Mouse (Mus musculus): Measurements from ENCODE around the gene Fam171a2. TPM values are rescaled to one million over a fixed set of nuclear protein-coding genes. Genes with fewer than 3 reads are reported as not detected.

Fam171a2 gene
- polyA plus RNA-seq, 1 experiment from 2014 or later = 20.5 TPM

- WGBS = 74% methylated on average over 14 of the region's 14 CpGs
- H3K9me3 ChIP-seq (replicated peaks; ENCODE audit: control insufficient read depth, low read length, poor library complexity, severe bottlenecking) = no peaks in the 10 kb centered on the region
- H3K4me1 ChIP-seq (ENCODE audit: control insufficient read depth, insufficient read depth, low read length) = peaks cover 23% of the 10 kb centered on the region
- H3K4me3 ChIP-seq (ENCODE audit: low read depth, low read length) = no peak overlapping the region
- ATAC-seq = no peak
- no peak overlapping the region for H3K4me2 ChIP-seq (ENCODE audit: low read length)
- H3K36me3 ChIP-seq (ENCODE audit: control insufficient read depth, insufficient read depth, low read length) = peaks cover 58% of the 10 kb centered on the region
- H3K27ac ChIP-seq (ENCODE audit: low read length) = 0 out of 2 replicates have a peak overlapping the region, but pooled peaks have one; percentile 28
- H3K9ac ChIP-seq (ENCODE audit: low read depth, low read length) = no peak overlapping the region
- H3K27me3 ChIP-seq (ENCODE audit: control insufficient read depth, insufficient read depth, low read depth, low read length) = no peaks in the 10 kb centered on the region
Observed at GRCm38 (mm10) chr11:102439093-102440082, 8.1 kb downstream of the Fam171a2 start.

- Histone ChIP-seq H3K9me3 (replicated peaks; ENCODE audit: control insufficient read depth, low read length, poor library complexity, severe bottlenecking) (no peaks in the 10 kb centered on the region), H3K9ac (ENCODE audit: low read depth, low read length) (peak overlapping the region; percentile 56), H3K4me3 (ENCODE audit: low read depth, low read length) (peak overlapping the region; percentile 24), H3K4me1 (ENCODE audit: control insufficient read depth, insufficient read depth, low read length) (peaks cover 17% of the 10 kb centered on the region), H3K4me2 (ENCODE audit: low read length) (peak overlapping the region; percentile 48), H3K27me3 (ENCODE audit: control insufficient read depth, insufficient read depth, low read depth, low read length) (no peaks in the 10 kb centered on the region), H3K36me3 (ENCODE audit: control insufficient read depth, insufficient read depth, low read length) (peaks cover 58% of the 10 kb centered on the region), H3K27ac (ENCODE audit: low read length) (0 out of 2 replicates have a peak overlapping the region, but pooled peaks have one; percentile 28)
- ATAC-seq = no peak
- 11% methylated on average over 77 of the region's 77 CpGs for WGBS
Observed at GRCm38 (mm10) chr11:102438212-102439092, 9.0 kb downstream of the Fam171a2 start.

GRCm38 (mm10) chr11:102437120-102438061, 10.1 kb downstream of the Fam171a2 start:
- 5% methylated on average over 81 of the region's 87 CpGs for WGBS
- H3K36me3 ChIP-seq (ENCODE audit: control insufficient read depth, insufficient read depth, low read length) = peaks cover 54% of the 10 kb centered on the region
- no peaks in the 10 kb centered on the region for H3K27me3 ChIP-seq (ENCODE audit: control insufficient read depth, insufficient read depth, low read depth, low read length)
- peaks cover 17% of the 10 kb centered on the region for H3K4me1 ChIP-seq (ENCODE audit: control insufficient read depth, insufficient read depth, low read length)
- ATAC-seq = no peak
- peak overlapping the region; percentile 17 for H3K27ac ChIP-seq (ENCODE audit: low read length)
- H3K4me2 ChIP-seq (ENCODE audit: low read length) = peak overlapping the region; percentile 48
- H3K9ac ChIP-seq (ENCODE audit: low read depth, low read length) = peak overlapping the region; percentile 56
- H3K9me3 ChIP-seq (replicated peaks; ENCODE audit: control insufficient read depth, low read length, poor library complexity, severe bottlenecking) = no peaks in the 10 kb centered on the region
- H3K4me3 ChIP-seq (ENCODE audit: low read depth, low read length) = peak overlapping the region; percentile 24

GRCm38 (mm10) chr11:102436471-102436790, 11.1 kb downstream of the Fam171a2 start:
- ATAC-seq = no peak
- Histone ChIP-seq H3K4me2 (ENCODE audit: low read length) (no peak overlapping the region), H3K4me1 (ENCODE audit: control insufficient read depth, insufficient read depth, low read length) (peaks cover 21% of the 10 kb centered on the region), H3K27ac (ENCODE audit: low read length) (no peak overlapping the region), H3K27me3 (ENCODE audit: control insufficient read depth, insufficient read depth, low read depth, low read length) (no peaks in the 10 kb centered on the region), H3K36me3 (ENCODE audit: control insufficient read depth, insufficient read depth, low read length) (peaks cover 47% of the 10 kb centered on the region), H3K9ac (ENCODE audit: low read depth, low read length) (no peak overlapping the region), H3K9me3 (replicated peaks; ENCODE audit: control insufficient read depth, low read length, poor library complexity, severe bottlenecking) (no peaks in the 10 kb centered on the region), H3K4me3 (ENCODE audit: low read depth, low read length) (no peak overlapping the region)
- 83% methylated on average over 10 of the region's 10 CpGs for WGBS

- no peaks in the 10 kb centered on the region for H3K27me3 ChIP-seq (ENCODE audit: control insufficient read depth, insufficient read depth, low read depth, low read length)
- H3K9me3 ChIP-seq (replicated peaks; ENCODE audit: control insufficient read depth, low read length, poor library complexity, severe bottlenecking) = no peaks in the 10 kb centered on the region
- WGBS = 91% methylated on average over 18 of the region's 18 CpGs
- H3K36me3 ChIP-seq (ENCODE audit: control insufficient read depth, insufficient read depth, low read length) = peaks cover 43% of the 10 kb centered on the region
- no peak overlapping the region for H3K4me2 ChIP-seq (ENCODE audit: low read length)
- H3K27ac ChIP-seq (ENCODE audit: low read length) = no peak overlapping the region
- ATAC-seq = no peak
- H3K4me3 ChIP-seq (ENCODE audit: low read depth, low read length) = no peak overlapping the region
- no peak overlapping the region for H3K9ac ChIP-seq (ENCODE audit: low read depth, low read length)
- peaks cover 21% of the 10 kb centered on the region for H3K4me1 ChIP-seq (ENCODE audit: control insufficient read depth, insufficient read depth, low read length)
Observed at GRCm38 (mm10) chr11:102435754-102436470, 11.6 kb downstream of the Fam171a2 start.

- Histone ChIP-seq H3K27ac (ENCODE audit: low read length) (no peak overlapping the region), H3K36me3 (ENCODE audit: control insufficient read depth, insufficient read depth, low read length) (peaks cover 38% of the 10 kb centered on the region), H3K27me3 (ENCODE audit: control insufficient read depth, insufficient read depth, low read depth, low read length) (no peaks in the 10 kb centered on the region), H3K4me3 (ENCODE audit: low read depth, low read length) (no peak overlapping the region), H3K4me2 (ENCODE audit: low read length) (no peak overlapping the region), H3K9ac (ENCODE audit: low read depth, low read length) (no peak overlapping the region), H3K4me1 (ENCODE audit: control insufficient read depth, insufficient read depth, low read length) (peaks cover 21% of the 10 kb centered on the region), H3K9me3 (replicated peaks; ENCODE audit: control insufficient read depth, low read length, poor library complexity, severe bottlenecking) (no peaks in the 10 kb centered on the region)
- WGBS = 96% methylated on average over 11 of the region's 11 CpGs
- no peak for ATAC-seq
Observed at GRCm38 (mm10) chr11:102434816-102435705, 12.4 kb downstream of the Fam171a2 start.

GRCm38 (mm10) chr11:102434406-102434805, 13.1 kb downstream of the Fam171a2 start:
- Histone ChIP-seq H3K27me3 (ENCODE audit: control insufficient read depth, insufficient read depth, low read depth, low read length) (no peaks in the 10 kb centered on the region), H3K36me3 (ENCODE audit: control insufficient read depth, insufficient read depth, low read length) (peaks cover 31% of the 10 kb centered on the region), H3K4me3 (ENCODE audit: low read depth, low read length) (no peak overlapping the region), H3K4me1 (ENCODE audit: control insufficient read depth, insufficient read depth, low read length) (peaks cover 26% of the 10 kb centered on the region), H3K27ac (ENCODE audit: low read length) (no peak overlapping the region), H3K9me3 (replicated peaks; ENCODE audit: control insufficient read depth, low read length, poor library complexity, severe bottlenecking) (no peaks in the 10 kb centered on the region), H3K9ac (ENCODE audit: low read depth, low read length) (no peak overlapping the region), H3K4me2 (ENCODE audit: low read length) (no peak overlapping the region)
- 4% methylated on average over 7 of the region's 7 CpGs for WGBS
- ATAC-seq = peak; percentile 22; the same call in 1 of the 2 replicates
